Mouse (Mus musculus): ENCODE data around the gene Rsbn1l. TPM values are rescaled to one million over a fixed set of nuclear protein-coding genes. Genes with fewer than 3 reads are reported as not detected.

Rsbn1l gene
- polyA plus RNA-seq, 1 experiment = 13.8 TPM

DNA sequence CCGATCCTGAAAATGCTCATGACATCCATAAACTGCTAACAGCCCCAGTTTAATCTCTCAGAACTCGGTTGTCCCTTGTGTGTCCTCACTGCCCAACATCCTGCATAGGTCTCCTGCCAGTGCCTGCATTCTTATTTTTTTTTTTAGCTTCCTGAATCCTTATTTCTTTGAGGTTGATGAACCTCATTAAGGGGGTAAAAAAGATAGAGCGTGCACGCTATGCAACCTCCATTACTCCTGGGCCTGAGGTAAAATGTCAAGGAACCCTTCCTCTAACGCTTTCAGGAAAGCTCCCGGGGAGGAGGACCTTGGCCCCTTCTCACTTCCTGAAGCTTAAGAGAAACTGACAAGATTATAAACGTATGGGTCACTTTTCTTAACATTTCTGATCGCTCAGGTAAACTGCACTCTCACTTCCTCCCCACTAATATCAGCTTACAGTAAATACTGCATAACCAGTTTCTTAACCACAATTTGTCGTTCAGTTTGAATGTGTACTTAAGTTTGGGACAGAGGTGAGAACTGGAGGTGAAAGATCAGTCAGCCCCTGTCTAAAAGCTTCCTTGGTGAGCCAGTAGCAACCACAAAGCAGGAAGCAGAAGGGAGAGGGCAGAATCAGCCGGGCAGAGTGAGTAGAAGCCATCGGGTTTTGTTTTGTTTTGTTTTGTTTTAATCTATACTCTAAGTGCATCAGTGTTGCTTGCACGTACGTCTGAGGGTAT lies 923 bp downstream of the Rsbn1l start:
- H3K4me3 ChIP-seq (replicated peaks; ENCODE audit: control insufficient read depth, low read depth, low read length) = peak overlapping the region; percentile 45
- peak overlapping the region; percentile 46 for H3K27ac ChIP-seq (ENCODE audit: control insufficient read depth, insufficient read depth, low read depth, low read length, poor library complexity)
- TF ChIP-seq POLR2A (IDR thresholded peaks at IDR 0.05; ENCODE audit: borderline replicate concordance, control insufficient read depth, low read depth, low read length) (no peak), CTCF (IDR thresholded peaks at IDR 0.05; ENCODE audit: control insufficient read depth, insufficient read depth, low read length) (no peak)
- 2% methylated on average over 13 of the region's 13 CpGs for WGBS
- H3K4me1 ChIP-seq (ENCODE audit: control insufficient read depth, insufficient read depth, low read length) = peaks cover 3% of the 10 kb centered on the region; the same call in 1 of the 2 replicates

DNA sequence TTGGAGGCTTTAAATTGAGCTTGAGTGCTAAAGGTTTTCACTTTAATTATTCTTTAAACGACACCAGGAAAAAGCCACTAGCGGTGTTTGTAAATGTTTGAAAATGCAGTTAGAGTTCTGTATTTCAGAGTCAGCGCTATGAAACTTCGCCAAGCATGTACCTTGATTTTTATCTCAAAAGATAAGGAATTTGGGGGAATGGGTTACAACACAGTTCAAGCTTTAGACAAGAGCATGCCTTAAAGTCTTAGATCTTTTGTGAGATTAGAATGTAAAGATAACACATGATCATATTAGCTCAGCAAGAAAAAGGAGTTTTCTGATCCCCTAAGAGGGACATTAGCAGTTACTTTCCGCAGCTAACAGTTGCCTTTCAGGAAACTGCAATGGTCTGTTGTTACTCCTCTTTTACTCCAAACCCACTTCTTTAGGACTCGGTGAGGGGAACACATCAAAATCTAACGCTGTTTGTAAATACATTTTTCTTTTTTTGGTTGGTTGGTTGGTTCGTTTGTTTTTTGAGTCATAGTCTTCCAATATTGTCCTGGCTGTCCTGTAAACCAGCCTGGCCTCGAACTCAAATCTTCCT lies 3.8 kb downstream of the Rsbn1l start:
- H3K27ac ChIP-seq (ENCODE audit: control insufficient read depth, insufficient read depth, low read depth, low read length, poor library complexity) = no peak overlapping the region
- peaks cover 3% of the 10 kb centered on the region; the same call in 1 of the 2 replicates for H3K4me1 ChIP-seq (ENCODE audit: control insufficient read depth, insufficient read depth, low read length)
- WGBS = 1% methylated on average over 9 of the region's 9 CpGs

DNA sequence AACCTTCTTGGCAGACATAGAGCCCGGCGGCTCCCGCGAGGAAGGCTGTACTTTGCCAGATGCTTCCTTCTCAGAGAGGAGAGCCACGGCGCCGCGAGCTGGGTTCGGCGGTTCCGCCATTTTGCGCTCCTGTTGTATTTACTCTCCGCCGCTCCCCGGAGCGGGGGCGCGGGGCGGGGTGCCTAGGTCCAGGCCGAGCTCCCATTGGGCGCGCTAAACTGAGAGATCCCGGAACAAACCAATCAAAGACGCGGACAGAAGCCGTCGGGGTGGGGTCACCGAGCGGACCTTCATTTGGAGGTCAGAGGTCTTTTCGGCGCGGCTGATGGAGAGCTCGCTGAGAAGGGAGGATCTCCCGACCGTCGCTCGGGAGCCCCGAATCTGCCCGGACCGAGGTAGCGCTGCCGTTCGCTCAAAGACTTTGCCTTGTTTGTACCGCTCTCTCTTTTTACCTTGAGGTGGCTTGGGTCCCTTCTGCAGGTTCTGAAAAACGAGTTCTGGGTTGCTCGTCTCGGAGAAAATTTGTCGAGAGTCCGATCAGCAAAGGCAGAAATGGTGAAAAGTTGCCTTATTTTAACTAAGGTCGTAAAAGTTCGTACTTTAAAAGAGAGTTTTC lies 4.4 kb downstream of the Rsbn1l start:
- H3K4me1 ChIP-seq (ENCODE audit: control insufficient read depth, insufficient read depth, low read length) = peaks cover 5% of the 10 kb centered on the region; the same call in 1 of the 2 replicates

More for the DNA sequence above, 3.8 kb downstream of the Rsbn1l start:
- TF ChIP-seq POLR2A (IDR thresholded peaks at IDR 0.05; ENCODE audit: borderline replicate concordance, control insufficient read depth, low read depth, low read length) (no peak), CTCF (IDR thresholded peaks at IDR 0.05; ENCODE audit: control insufficient read depth, insufficient read depth, low read length) (no peak)
- H3K4me3 ChIP-seq (replicated peaks; ENCODE audit: control insufficient read depth, low read depth, low read length) = peak overlapping the region; percentile 76

DNA sequence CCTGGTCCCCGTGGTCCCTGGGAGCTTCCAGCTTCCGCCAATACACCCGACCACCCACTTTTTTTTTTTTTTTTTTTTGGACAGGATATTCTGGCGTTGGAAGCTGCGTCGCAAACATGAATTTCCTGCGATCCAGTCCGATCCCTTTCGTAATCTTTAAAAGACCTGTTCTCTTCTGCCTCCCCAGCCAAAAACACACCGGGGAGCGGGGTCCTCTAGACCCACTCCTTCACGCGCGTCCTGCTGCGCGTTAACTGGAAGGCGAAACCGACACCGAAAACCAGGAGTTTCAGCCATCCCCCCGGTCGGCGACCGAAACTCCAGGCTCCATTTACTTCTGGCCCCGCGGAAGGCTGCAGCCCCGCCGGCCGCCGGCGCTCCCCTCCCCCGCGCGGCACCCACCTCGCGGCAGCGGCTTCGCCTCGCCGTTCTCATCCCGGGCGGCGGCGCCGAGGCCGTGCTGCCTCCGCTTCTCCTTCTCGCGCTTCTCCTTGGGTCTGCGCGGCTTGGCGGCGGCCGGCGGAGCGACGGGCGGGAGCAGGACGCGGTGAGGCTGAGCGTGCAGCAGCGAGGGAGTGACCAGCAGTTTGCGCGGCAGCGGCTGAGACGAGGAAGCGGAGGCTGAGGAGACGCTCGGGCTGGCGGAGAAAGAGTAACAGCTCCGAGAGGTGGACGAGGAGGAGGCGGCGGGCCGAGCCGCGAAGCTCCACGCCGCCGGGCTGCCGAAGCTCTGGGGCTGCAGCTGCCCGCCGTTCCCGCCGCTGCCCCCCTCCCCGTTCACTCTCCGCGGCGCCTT lies 5.1 kb downstream of the Rsbn1l start:
- peak overlapping the region; percentile 100 for H3K4me3 ChIP-seq (replicated peaks; ENCODE audit: control insufficient read depth, low read depth, low read length)
- H3K4me1 ChIP-seq (ENCODE audit: control insufficient read depth, insufficient read depth, low read length) = peaks cover 6% of the 10 kb centered on the region
- TF ChIP-seq POLR2A (IDR thresholded peaks at IDR 0.05; ENCODE audit: borderline replicate concordance, control insufficient read depth, low read depth, low read length) (0 out of 2 replicates have a peak, but pooled peaks have one; percentile 36), CTCF (IDR thresholded peaks at IDR 0.05; ENCODE audit: control insufficient read depth, insufficient read depth, low read length) (no peak)
- H3K27ac ChIP-seq (ENCODE audit: control insufficient read depth, insufficient read depth, low read depth, low read length, poor library complexity) = peak overlapping the region; percentile 99
- WGBS = under 1% methylated on average over 84 of the region's 88 CpGs

More for the DNA sequence above, 4.4 kb downstream of the Rsbn1l start:
- peak overlapping the region; percentile 100 for H3K4me3 ChIP-seq (replicated peaks; ENCODE audit: control insufficient read depth, low read depth, low read length)
- TF ChIP-seq CTCF (IDR thresholded peaks at IDR 0.05; ENCODE audit: control insufficient read depth, insufficient read depth, low read length) = no peak
- peak; percentile 96 for TF ChIP-seq POLR2A (IDR thresholded peaks at IDR 0.05; ENCODE audit: borderline replicate concordance, control insufficient read depth, low read depth, low read length)
- WGBS = under 1% methylated on average over 51 of the region's 51 CpGs
- H3K27ac ChIP-seq (ENCODE audit: control insufficient read depth, insufficient read depth, low read depth, low read length, poor library complexity) = peak overlapping the region; percentile 99

DNA sequence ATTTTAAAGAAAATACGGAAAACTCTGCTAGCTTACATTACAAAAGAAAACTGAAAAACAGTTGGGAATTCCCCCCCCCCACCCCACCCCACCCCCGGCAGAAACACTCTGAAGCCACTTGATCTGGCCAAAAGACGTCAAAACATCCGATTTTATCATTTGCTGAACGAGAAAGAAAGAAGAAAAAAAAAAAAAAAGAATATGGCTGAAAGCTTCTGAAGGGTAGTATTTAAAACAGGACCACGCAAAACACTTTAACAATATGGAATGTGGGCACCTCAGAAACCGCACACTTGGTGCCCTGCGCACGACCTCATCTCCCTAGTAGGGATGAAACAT lies 5.7 kb downstream of the Rsbn1l start:
- under 1% methylated on average over 9 of the region's 9 CpGs for WGBS
- H3K4me3 ChIP-seq (replicated peaks; ENCODE audit: control insufficient read depth, low read depth, low read length) = peak overlapping the region; percentile 100
- peaks cover 5% of the 10 kb centered on the region for H3K4me1 ChIP-seq (ENCODE audit: control insufficient read depth, insufficient read depth, low read length)
- H3K27ac ChIP-seq (ENCODE audit: control insufficient read depth, insufficient read depth, low read depth, low read length, poor library complexity) = peak overlapping the region; percentile 99; the same call in 1 of the 2 replicates
- TF ChIP-seq CTCF (IDR thresholded peaks at IDR 0.05; ENCODE audit: control insufficient read depth, insufficient read depth, low read length) (no peak), POLR2A (IDR thresholded peaks at IDR 0.05; ENCODE audit: borderline replicate concordance, control insufficient read depth, low read depth, low read length) (no peak)

DNA sequence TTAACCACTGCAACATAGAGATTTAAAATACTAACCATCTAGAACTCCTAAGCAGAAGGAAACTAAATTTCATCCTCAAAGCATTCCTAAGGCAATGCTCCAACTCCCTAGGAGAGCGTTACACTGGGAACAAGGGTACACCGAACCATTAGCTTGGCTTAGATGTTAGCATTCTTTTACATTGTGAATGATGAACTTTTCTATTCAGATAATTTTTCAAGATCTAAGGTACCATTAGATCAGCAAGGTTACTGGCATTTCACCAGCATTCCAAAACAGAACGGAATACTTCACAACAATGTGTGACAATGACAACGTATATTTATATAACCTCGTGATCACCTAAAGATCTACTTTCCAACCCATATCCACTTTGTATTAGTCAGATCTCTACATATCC lies 6.1 kb downstream of the Rsbn1l start:
- Histone ChIP-seq H3K4me3 (replicated peaks; ENCODE audit: control insufficient read depth, low read depth, low read length) (peak overlapping the region; percentile 49), H3K27ac (ENCODE audit: control insufficient read depth, insufficient read depth, low read depth, low read length, poor library complexity) (no peak overlapping the region), H3K4me1 (ENCODE audit: control insufficient read depth, insufficient read depth, low read length) (peaks cover 5% of the 10 kb centered on the region)
- WGBS = 2% methylated on average over 5 of the region's 5 CpGs
- TF ChIP-seq CTCF (IDR thresholded peaks at IDR 0.05; ENCODE audit: control insufficient read depth, insufficient read depth, low read length) (no peak), POLR2A (IDR thresholded peaks at IDR 0.05; ENCODE audit: borderline replicate concordance, control insufficient read depth, low read depth, low read length) (no peak)

DNA sequence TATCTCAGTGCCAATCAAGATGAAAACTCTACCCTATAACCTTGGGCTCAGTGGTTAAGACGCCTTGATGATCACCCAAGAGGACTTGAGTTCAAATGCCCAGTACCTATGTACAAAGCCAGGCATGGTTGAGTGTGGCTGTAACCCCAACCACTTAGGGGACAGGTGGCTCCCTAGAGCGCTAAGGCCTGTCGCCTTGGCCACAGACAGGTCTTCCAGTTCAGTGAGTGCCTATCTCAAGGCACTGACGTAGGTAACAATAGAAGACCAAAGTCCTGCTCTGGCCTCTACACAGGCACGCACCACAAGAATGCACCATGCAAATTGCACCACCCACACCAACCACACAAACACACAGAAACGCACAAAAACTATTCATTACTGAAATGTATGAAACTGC lies 9.3 kb downstream of the Rsbn1l start:
- Histone ChIP-seq H3K27ac (ENCODE audit: control insufficient read depth, insufficient read depth, low read depth, low read length, poor library complexity) (no peak overlapping the region), H3K4me1 (ENCODE audit: control insufficient read depth, insufficient read depth, low read length) (peaks cover 7% of the 10 kb centered on the region), H3K4me3 (replicated peaks; ENCODE audit: control insufficient read depth, low read depth, low read length) (no peak overlapping the region)
- WGBS = 60% methylated on average over 6 of the region's 6 CpGs
- TF ChIP-seq CTCF (IDR thresholded peaks at IDR 0.05; ENCODE audit: control insufficient read depth, insufficient read depth, low read length) = no peak
- no peak for TF ChIP-seq POLR2A (IDR thresholded peaks at IDR 0.05; ENCODE audit: borderline replicate concordance, control insufficient read depth, low read depth, low read length)

Data from bone marrow, adult 2 months (tissue).